8 mouse cellular contexts compared by ENCODE assay signal in the genomic region with DNA sequence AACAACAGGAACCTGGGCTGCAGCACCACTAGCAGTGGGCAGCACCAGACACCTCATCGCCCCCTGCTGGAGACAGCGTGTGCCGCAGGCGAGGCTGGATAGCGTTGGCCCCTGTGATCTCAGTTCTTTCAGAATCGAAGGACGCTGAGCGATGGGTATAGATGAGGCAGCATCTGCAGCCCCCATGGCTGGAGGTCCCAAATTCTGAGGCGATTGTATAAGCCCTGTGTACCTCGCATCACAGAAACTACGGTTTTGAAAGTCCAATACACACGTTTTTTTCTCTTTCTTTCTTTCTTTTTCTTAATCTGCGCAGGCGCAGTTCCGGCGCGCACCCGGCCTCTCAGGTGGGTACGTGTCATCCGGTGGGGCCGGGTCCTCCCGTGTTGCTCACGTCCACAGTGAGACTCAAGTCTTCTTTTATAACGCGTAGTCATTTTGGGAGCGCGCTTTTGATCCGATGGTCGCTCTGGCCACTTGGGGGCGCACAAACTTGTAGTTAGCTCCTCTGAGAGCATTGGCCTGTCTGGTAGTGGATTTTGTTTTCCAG.
DNase-seq lines count a peak whose midpoint lies in the region; ATAC-seq and TF ChIP-seq lines count a peak whose summit lies in the region.

No protein-coding gene starts in this region.

- no peak for TF ChIP-seq POLR2A in olfactory bulb, adult 2 months (IDR thresholded peaks at IDR 0.05; ENCODE audit: insufficient read depth, low read depth, low read length)
- no peak for TF ChIP-seq POLR2A in thymus, adult 2 months (IDR thresholded peaks at IDR 0.05; ENCODE audit: control insufficient read depth, extremely low read depth, insufficient read depth, low read length, poor library complexity)

- peak overlapping the region; percentile 46 for H3K4me3 ChIP-seq in forebrain, embryonic 15.5 days
- H3K4me3 ChIP-seq in layer of hippocampus, adult 2 months: peak overlapping the region; percentile 57
- peak overlapping the region; percentile 48 for H3K4me3 ChIP-seq in lung, embryonic 14.5 days (ENCODE audit: low read depth, low read length)
- peak overlapping the region; percentile 73 for H3K4me3 ChIP-seq in olfactory bulb, adult 2 months (ENCODE audit: insufficient read depth, low read depth, low read length)
- H3K4me3 ChIP-seq in thymus, adult 2 months (ENCODE audit: control insufficient read depth, insufficient read depth, low read length): peak overlapping the region; percentile 62

- intact Hi-C loops in heart, postnatal 36 days (cut with DNase I): loop anchor here (1.0 kb wide), 1 partner anchor 185 kb away; no protein-coding TSS in a partner anchor

- H3K27ac ChIP-seq in forebrain, embryonic 15.5 days (replicated peaks): peak overlapping the region; percentile 51
- peak overlapping the region; percentile 83 for H3K27ac ChIP-seq in layer of hippocampus, adult 2 months
- no peak overlapping the region for H3K27ac ChIP-seq in lung, embryonic 14.5 days (ENCODE audit: low read depth)
- H3K27ac ChIP-seq in olfactory bulb, adult 2 months (ENCODE audit: insufficient read depth, low read depth, low read length): 0 out of 2 replicates have a peak overlapping the region, but pooled peaks have one; percentile 23
- no peak overlapping the region for H3K27ac ChIP-seq in thymus, adult 2 months (ENCODE audit: control insufficient read depth, insufficient read depth, low read length)

- H3K36me3 ChIP-seq in forebrain, embryonic 15.5 days: no peaks in the 10 kb centered on the region
- H3K36me3 ChIP-seq in lung, embryonic 14.5 days (ENCODE audit: insufficient read depth): no peaks in the 10 kb centered on the region
- no peaks in the 10 kb centered on the region for H3K36me3 ChIP-seq in thymus, adult 2 months (ENCODE audit: control insufficient read depth, insufficient read depth, low read length)

- H3K9me3 ChIP-seq in forebrain, embryonic 15.5 days: no peaks in the 10 kb centered on the region
- no peaks in the 10 kb centered on the region for H3K9me3 ChIP-seq in lung, embryonic 14.5 days (ENCODE audit: low read depth, low read length)

- H3K9ac ChIP-seq in forebrain, embryonic 15.5 days (replicated peaks): peak overlapping the region; percentile 62
- peak overlapping the region; percentile 65 for H3K9ac ChIP-seq in lung, embryonic 14.5 days

- peak overlapping the region; percentile 52 for H3K4me2 ChIP-seq in forebrain, embryonic 15.5 days (replicated peaks)
- peak overlapping the region; percentile 78 for H3K4me2 ChIP-seq in lung, embryonic 14.5 days

- H3K4me1 ChIP-seq in forebrain, embryonic 15.5 days: 0 out of 2 replicates have a peak, but pooled peaks cover 4% of the 10 kb centered on the region
- no peaks in the 10 kb centered on the region for H3K4me1 ChIP-seq in lung, embryonic 14.5 days (ENCODE audit: insufficient read depth)
- no peaks in the 10 kb centered on the region for H3K4me1 ChIP-seq in olfactory bulb, adult 2 months (ENCODE audit: control insufficient read depth, insufficient read depth, low read length)
- H3K4me1 ChIP-seq in thymus, adult 2 months (replicated peaks; ENCODE audit: control insufficient read depth, insufficient read depth, low read length): no peaks in the 10 kb centered on the region

- WGBS in forebrain, embryonic 15.5 days: 1% methylated on average over 30 of the region's 30 CpGs
- under 1% methylated on average over 30 of the region's 30 CpGs for WGBS in lung, embryonic 14.5 days
- under 1% methylated on average over 30 of the region's 30 CpGs for WGBS in olfactory bulb, adult 2 months
- under 1% methylated on average over 30 of the region's 30 CpGs for WGBS in thymus, adult 2 months

- peak; percentile 80 for TF ChIP-seq CTCF in layer of hippocampus, adult 2 months (conservative IDR thresholded peaks at IDR 0.05)
- TF ChIP-seq CTCF in lung, embryonic 14.5 days (IDR thresholded peaks at IDR 0.05; ENCODE audit: low read depth): peak; percentile 97
- peak; percentile 82; the same call in 1 of the 2 replicates for TF ChIP-seq CTCF in olfactory bulb, adult 2 months (IDR thresholded peaks at IDR 0.05; ENCODE audit: insufficient read depth, low read depth, low read length)
- TF ChIP-seq CTCF in thymus, adult 2 months (IDR thresholded peaks at IDR 0.05; ENCODE audit: borderline replicate concordance, control insufficient read depth, extremely low read depth, insufficient read depth, low read length, poor library complexity): peak; percentile 92

- no peaks in the 10 kb centered on the region for H3K27me3 ChIP-seq in forebrain, embryonic 15.5 days
- H3K27me3 ChIP-seq in lung, embryonic 14.5 days (ENCODE audit: insufficient read depth, low read length): no peaks in the 10 kb centered on the region
- no peaks in the 10 kb centered on the region for H3K27me3 ChIP-seq in thymus, adult 2 months (ENCODE audit: control insufficient read depth, insufficient read depth, low read length)

- ATAC-seq in forebrain, embryonic 15.5 days (replicated peaks): peak; percentile 97
- ATAC-seq in lung, embryonic 14.5 days (ENCODE audit: insufficient read depth): peak; percentile 97

- peak; percentile 97 for DNase-seq in ES-CJ7 (ENCODE audit: low read depth, low spot score)
- peak; percentile 78 for DNase-seq in cerebellum, adult 11 months
- peak; percentile 81 to 87 for DNase-seq in heart, postnatal 36 days
- DNase-seq in layer of hippocampus, adult 2 months (ENCODE audit: low spot score in 2 of 2): peak; percentile 87 to 90
- peak; percentile 93 for DNase-seq in lung, embryonic 14.5 days
- peak; percentile 83 for DNase-seq in thymus, adult 2 months

Comparison
In these comparisons a context has a peak if more than half of its experiments do, and no peak if none do; other contexts are left out.
1. H3K27ac ChIP-seq: peak in forebrain, embryonic 15.5 days (single experiment), layer of hippocampus, adult 2 months (single experiment) and olfactory bulb, adult 2 months (single experiment); none in lung, embryonic 14.5 days (single experiment) and thymus, adult 2 months (single experiment).
2. Peak in every context shown above with its lines, with median percentiles within 50 percentile points of each other: DNase-seq, H3K4me3 ChIP-seq and CTCF ChIP-seq.